Mouse (Mus musculus) megakaryocyte, embryonic 14.5 days (primary cell): Measurements from ENCODE around the gene Cpm.

Source experiments
- FLI1 ChIP-seq: IDR thresholded peaks from 2 replicates; pipeline ENCODE4 v1.6.1; 2012; ENCODE audit warnings: low read length, inconsistent platforms, mixed read lengths
- GATA1 ChIP-seq: IDR thresholded peaks from 3 replicates; pipeline ENCODE4 v1.6.1; 2012; ENCODE audit warnings: mixed read lengths, low read length, inconsistent platforms, borderline replicate concordance

DNA sequence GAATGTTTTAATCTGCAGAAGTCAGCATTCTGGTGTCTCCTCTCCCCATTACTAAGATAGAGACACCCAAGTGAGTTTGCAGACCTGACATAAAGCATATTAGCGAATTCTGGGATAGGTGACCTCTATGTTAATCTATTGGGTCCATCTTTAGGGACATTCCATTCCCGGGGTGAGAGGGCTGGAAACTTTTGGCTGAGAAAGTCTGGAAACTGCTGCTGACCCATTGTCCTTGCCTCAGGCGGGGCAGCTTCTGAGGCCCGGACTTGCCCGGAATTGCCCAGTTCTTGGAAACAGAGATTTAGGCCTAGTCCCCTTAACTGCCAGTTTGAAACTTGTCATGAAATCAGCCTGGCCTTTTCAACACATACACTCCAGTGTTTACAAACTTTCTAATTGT, 82.1 kb downstream of the Cpm start:
- TF ChIP-seq FLI1 (no peak), GATA1 (no peak)
